Mouse (Mus musculus): ENCODE results near the gene Trim9. TPM values are rescaled to one million over a fixed set of nuclear protein-coding genes. Genes with fewer than 3 reads are reported as not detected.

The Trim9 gene
- polyA plus RNA-seq, 1 experiment, result 0.19 TPM

- no peak for TF ChIP-seq CTCF (conservative IDR thresholded peaks at IDR 0.05; ENCODE audit: insufficient read depth, insufficient read length, low read depth, low read length)
- TF ChIP-seq POLR2A (IDR thresholded peaks at IDR 0.05; ENCODE audit: low read depth, low read length), result no peak
- Histone ChIP-seq H3K27me3 (replicated peaks; ENCODE audit: control insufficient read depth, insufficient read depth, low read length) (no peaks in the 10 kb centered on the region), H3K4me1 (ENCODE audit: control insufficient read depth, insufficient read depth, low read length) (no peaks in the 10 kb centered on the region; the same call in 1 of the 2 replicates), H3K36me3 (ENCODE audit: control insufficient read depth, insufficient read depth, low read length) (no peaks in the 10 kb centered on the region), H3K27ac (ENCODE audit: insufficient read depth, low read depth, low read length) (no peak overlapping the region), H3K4me3 (ENCODE audit: insufficient read depth, low read depth, low read length) (no peak overlapping the region)
- DNase-seq, result no peak
- WGBS, result 82% methylated on average over 11 of the region's 11 CpGs
Observed at GRCm38 (mm10) chr12:70228155-70228554, 119.3 kb downstream of the Trim9 start.

GRCm38 (mm10) chr12:70227121-70227932 lies 120.1 kb downstream of the Trim9 start:
- H3K36me3 ChIP-seq (ENCODE audit: control insufficient read depth, insufficient read depth, low read length), result no peaks in the 10 kb centered on the region
- no peaks in the 10 kb centered on the region for H3K27me3 ChIP-seq (replicated peaks; ENCODE audit: control insufficient read depth, insufficient read depth, low read length)
- peak overlapping the region; percentile 30; the same call in 1 of the 2 replicates for H3K27ac ChIP-seq (ENCODE audit: insufficient read depth, low read depth, low read length)
- peak; percentile 87 for DNase-seq
- no peaks in the 10 kb centered on the region; the same call in 1 of the 2 replicates for H3K4me1 ChIP-seq (ENCODE audit: control insufficient read depth, insufficient read depth, low read length)
- TF ChIP-seq CTCF (conservative IDR thresholded peaks at IDR 0.05; ENCODE audit: insufficient read depth, insufficient read length, low read depth, low read length) (0 out of 2 replicates have a peak, but pooled peaks have one; percentile 0), POLR2A (IDR thresholded peaks at IDR 0.05; ENCODE audit: low read depth, low read length) (peak; percentile 49)
- 1% methylated on average over 52 of the region's 52 CpGs for WGBS
- peak overlapping the region; percentile 66 for H3K4me3 ChIP-seq (ENCODE audit: insufficient read depth, low read depth, low read length)

GRCm38 (mm10) chr12:70226655-70227054 lies 120.8 kb downstream of the Trim9 start:
- Histone ChIP-seq H3K27ac (ENCODE audit: insufficient read depth, low read depth, low read length) (peak overlapping the region; percentile 30; the same call in 1 of the 2 replicates), H3K4me3 (ENCODE audit: insufficient read depth, low read depth, low read length) (peak overlapping the region; percentile 66), H3K4me1 (ENCODE audit: control insufficient read depth, insufficient read depth, low read length) (no peaks in the 10 kb centered on the region; the same call in 1 of the 2 replicates), H3K36me3 (ENCODE audit: control insufficient read depth, insufficient read depth, low read length) (no peaks in the 10 kb centered on the region), H3K27me3 (replicated peaks; ENCODE audit: control insufficient read depth, insufficient read depth, low read length) (no peaks in the 10 kb centered on the region)
- TF ChIP-seq POLR2A (IDR thresholded peaks at IDR 0.05; ENCODE audit: low read depth, low read length) (no peak), CTCF (conservative IDR thresholded peaks at IDR 0.05; ENCODE audit: insufficient read depth, insufficient read length, low read depth, low read length) (no peak)
- 27% methylated on average over 5 of the region's 5 CpGs for WGBS
- DNase-seq, result no peak

- no peak for DNase-seq
Observed at GRCm38 (mm10) chr12:70223331-70223730, 124.1 kb downstream of the Trim9 start.

GRCm38 (mm10) chr12:70221425-70221824 lies 126.0 kb downstream of the Trim9 start:
- Histone ChIP-seq H3K27me3 (replicated peaks; ENCODE audit: control insufficient read depth, insufficient read depth, low read length) (no peaks in the 10 kb centered on the region), H3K27ac (ENCODE audit: insufficient read depth, low read depth, low read length) (no peak overlapping the region), H3K36me3 (ENCODE audit: control insufficient read depth, insufficient read depth, low read length) (no peaks in the 10 kb centered on the region), H3K4me3 (ENCODE audit: insufficient read depth, low read depth, low read length) (no peak overlapping the region), H3K4me1 (ENCODE audit: control insufficient read depth, insufficient read depth, low read length) (no peaks in the 10 kb centered on the region; the same call in 1 of the 2 replicates)
- no peak for DNase-seq
- WGBS, result 82% methylated on average over 5 of the region's 5 CpGs
- no peak for TF ChIP-seq CTCF (conservative IDR thresholded peaks at IDR 0.05; ENCODE audit: insufficient read depth, insufficient read length, low read depth, low read length)
- TF ChIP-seq POLR2A (IDR thresholded peaks at IDR 0.05; ENCODE audit: low read depth, low read length), result no peak

More at GRCm38 (mm10) chr12:70223331-70223730, 124.1 kb downstream of the Trim9 start:
- H3K27ac ChIP-seq (ENCODE audit: insufficient read depth, low read depth, low read length), result peak overlapping the region; percentile 87
- H3K27me3 ChIP-seq (replicated peaks; ENCODE audit: control insufficient read depth, insufficient read depth, low read length), result no peaks in the 10 kb centered on the region
- 55% methylated on average over 4 of the region's 4 CpGs for WGBS
- TF ChIP-seq POLR2A (IDR thresholded peaks at IDR 0.05; ENCODE audit: low read depth, low read length) (no peak), CTCF (conservative IDR thresholded peaks at IDR 0.05; ENCODE audit: insufficient read depth, insufficient read length, low read depth, low read length) (no peak)
- H3K4me3 ChIP-seq (ENCODE audit: insufficient read depth, low read depth, low read length), result no peak overlapping the region
- no peaks in the 10 kb centered on the region; the same call in 1 of the 2 replicates for H3K4me1 ChIP-seq (ENCODE audit: control insufficient read depth, insufficient read depth, low read length)
- H3K36me3 ChIP-seq (ENCODE audit: control insufficient read depth, insufficient read depth, low read length), result no peaks in the 10 kb centered on the region

DNA sequence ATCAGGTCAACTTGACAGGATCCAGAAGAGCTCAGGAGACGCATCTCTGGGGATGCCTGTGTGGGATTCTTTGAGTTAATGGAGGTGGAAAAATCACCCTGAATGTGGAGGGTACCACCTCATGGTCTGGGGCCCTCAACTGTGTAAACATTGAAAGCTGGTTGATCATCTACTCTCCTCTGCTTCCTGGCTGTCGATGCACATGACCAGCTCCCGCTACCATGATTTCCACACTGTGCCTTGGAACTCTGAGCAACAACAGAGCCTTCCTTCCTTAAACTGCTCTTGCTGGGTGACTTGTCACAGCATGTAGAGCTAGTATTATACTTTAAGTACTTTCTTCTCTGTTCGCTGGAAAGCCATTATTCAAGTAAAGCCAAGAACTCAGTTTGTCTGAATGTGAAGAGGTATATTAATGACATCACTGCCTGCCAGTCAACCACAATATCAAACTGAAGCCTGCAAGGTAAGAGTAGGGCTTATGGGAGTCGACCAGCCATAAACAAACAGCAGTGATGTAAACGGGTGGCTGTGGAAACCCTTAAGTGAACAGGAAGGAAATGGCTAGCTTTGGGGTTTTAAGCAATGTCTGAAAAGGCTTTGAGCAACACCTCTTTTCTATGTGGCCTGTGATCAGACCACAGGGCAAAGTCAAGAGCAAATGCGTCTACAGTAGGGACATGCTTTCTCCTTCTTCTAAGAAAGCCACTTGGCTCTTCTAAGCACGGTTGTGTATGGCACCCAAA lies 128.4 kb downstream of the Trim9 start:
- WGBS, result 60% methylated on average over 8 of the region's 8 CpGs
- Histone ChIP-seq H3K27me3 (replicated peaks; ENCODE audit: control insufficient read depth, insufficient read depth, low read length) (no peaks in the 10 kb centered on the region), H3K4me1 (ENCODE audit: control insufficient read depth, insufficient read depth, low read length) (no peaks in the 10 kb centered on the region; the same call in 1 of the 2 replicates), H3K4me3 (ENCODE audit: insufficient read depth, low read depth, low read length) (no peak overlapping the region), H3K36me3 (ENCODE audit: control insufficient read depth, insufficient read depth, low read length) (no peaks in the 10 kb centered on the region), H3K27ac (ENCODE audit: insufficient read depth, low read depth, low read length) (no peak overlapping the region)
- TF ChIP-seq CTCF (conservative IDR thresholded peaks at IDR 0.05; ENCODE audit: insufficient read depth, insufficient read length, low read depth, low read length) (no peak), POLR2A (IDR thresholded peaks at IDR 0.05; ENCODE audit: low read depth, low read length) (no peak)
- DNase-seq, result no peak

Data from kidney, adult 2 months (tissue).